Comparison of ENCODE assay signal across 10 mouse cellular contexts in the genomic region with DNA sequence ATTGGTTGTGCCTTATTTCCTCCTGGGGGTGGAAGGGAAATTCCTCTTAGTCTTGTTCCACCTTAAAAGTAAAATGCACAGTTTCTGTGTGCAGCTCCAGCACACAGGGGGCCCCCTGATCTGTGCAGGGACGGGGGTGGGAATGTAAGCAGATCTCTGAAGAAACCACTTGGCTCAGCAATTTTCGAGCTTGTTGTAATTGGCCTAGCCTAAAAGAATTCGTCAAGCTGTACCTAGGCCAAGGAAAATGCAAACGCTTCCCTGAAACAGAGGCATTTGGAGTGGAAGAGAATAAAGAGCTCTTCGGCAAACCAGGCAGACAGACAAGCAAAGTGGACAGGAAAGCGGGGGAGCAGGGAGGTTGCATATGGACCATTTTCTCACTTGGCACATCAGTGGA.
DNase-seq lines count a peak whose midpoint lies in the region; ATAC-seq and TF ChIP-seq lines count a peak whose summit lies in the region.
"Had no signal": no experiment of that assay in that cellular context is flagged by ENCODE, and none has a peak within 500 bp of the region (broad histone marks: within the 10 kb centered on the region; RNA-seq: fewer than 3 reads in every experiment).

No protein-coding gene starts in this region.

- H3K9me3 ChIP-seq in heart, embryonic 16.5 days (replicated peaks; ENCODE audit: control insufficient read depth, low read length) = no peaks in the 10 kb centered on the region
- no peaks in the 10 kb centered on the region for H3K9me3 ChIP-seq in forebrain, postnatal 0 days (ENCODE audit: low read length)
- no peaks in the 10 kb centered on the region for H3K9me3 ChIP-seq in midbrain, embryonic 13.5 days

- peak; percentile 55 for ATAC-seq in heart, embryonic 16.5 days (replicated peaks; ENCODE audit: extremely low read depth, insufficient read depth, low FRiP score)
- ATAC-seq in forebrain, postnatal 0 days = no peak
- no peak for ATAC-seq in midbrain, embryonic 13.5 days

- intact Hi-C loops in heart, adult 2 months (cut with DNase I) = no loop called here

- H3K9ac ChIP-seq in heart, embryonic 16.5 days (ENCODE audit: low read length) = no peak overlapping the region
- no peak overlapping the region for H3K9ac ChIP-seq in heart, adult 2 months (ENCODE audit: low read depth, low read length)
- H3K9ac ChIP-seq in forebrain, postnatal 0 days = no peak overlapping the region
- H3K9ac ChIP-seq in midbrain, embryonic 13.5 days (replicated peaks) = no peak overlapping the region

- no peaks in the 10 kb centered on the region for H3K79me2 ChIP-seq in heart, adult 2 months (replicated peaks; ENCODE audit: control insufficient read depth, insufficient read depth, low read length)

- H3K4me2 ChIP-seq in heart, embryonic 16.5 days (ENCODE audit: low read depth, low read length) = no peak overlapping the region
- H3K4me2 ChIP-seq in forebrain, postnatal 0 days (ENCODE audit: low read depth) = no peak overlapping the region
- H3K4me2 ChIP-seq in midbrain, embryonic 13.5 days (replicated peaks) = no peak overlapping the region

- peaks cover 5% of the 10 kb centered on the region; the same call in 1 of the 2 replicates for H3K4me1 ChIP-seq in heart, embryonic 16.5 days (ENCODE audit: control insufficient read depth, insufficient read depth, low read length)
- H3K4me1 ChIP-seq in heart, adult 2 months (ENCODE audit: control insufficient read depth, insufficient read depth, low read length) = peaks cover 3% of the 10 kb centered on the region
- peaks cover 12% of the 10 kb centered on the region for H3K4me1 ChIP-seq in forebrain, postnatal 0 days (ENCODE audit: insufficient read depth)
- H3K4me1 ChIP-seq in midbrain, embryonic 13.5 days (replicated peaks) = peaks cover 19% of the 10 kb centered on the region

- H3K27ac ChIP-seq in heart, embryonic 16.5 days (ENCODE audit: low read length) = peak overlapping the region; percentile 72
- no peak overlapping the region for H3K27ac ChIP-seq in heart, adult 2 months
- H3K27ac ChIP-seq in forebrain, postnatal 0 days (ENCODE audit: low read depth, low read length) = peak overlapping the region; percentile 29; the same call in 1 of the 2 replicates
- H3K27ac ChIP-seq in midbrain, embryonic 13.5 days = peak overlapping the region; percentile 8; the same call in 1 of the 2 replicates
- H3K27ac ChIP-seq: macrophage had no signal

- no peak for TF ChIP-seq POLR2A in heart, adult 2 months (IDR thresholded peaks at IDR 0.05; ENCODE audit: insufficient read depth, low read depth, low read length)
- TF ChIP-seq POLR2A in brain, embryonic 14.5 days (IDR thresholded peaks at IDR 0.05; ENCODE audit: borderline replicate concordance, extremely low read depth, insufficient read depth, insufficient read length, poor library complexity, severe bottlenecking) = no peak

- no peak overlapping the region for H3K4me3 ChIP-seq in heart, embryonic 16.5 days (ENCODE audit: low read length)
- no peak overlapping the region for H3K4me3 ChIP-seq in heart, adult 2 months
- H3K4me3 ChIP-seq in forebrain, postnatal 0 days (ENCODE audit: low read depth, low read length) = no peak overlapping the region
- H3K4me3 ChIP-seq in midbrain, embryonic 13.5 days (replicated peaks) = no peak overlapping the region

- DNase-seq in heart, adult 2 months = no peak
- DNase-seq in brain, embryonic 14.5 days (ENCODE audit: low read depth) = peak; percentile 87
- peak; percentile 45 for DNase-seq in forebrain, postnatal 0 days
- DNase-seq in c-Kit-positive CD71-positive TER-119-positive erythroid progenitor cells, embryonic 14.5 days (ENCODE audit: low spot score) = no peak
- no peak for DNase-seq in spleen, postnatal 36 days (ENCODE audit: low spot score in 2 of 2)
- no peak for DNase-seq in urinary bladder, postnatal 4 days (ENCODE audit: low spot score in 2 of 2)
- DNase-seq: cerebellum, postnatal 25 days had no signal

- no peaks in the 10 kb centered on the region for H3K27me3 ChIP-seq in heart, embryonic 16.5 days (ENCODE audit: control insufficient read depth, insufficient read depth, low read length)
- no peaks in the 10 kb centered on the region for H3K27me3 ChIP-seq in heart, adult 2 months (ENCODE audit: control insufficient read depth, insufficient read depth, low read length)
- H3K27me3 ChIP-seq in forebrain, postnatal 0 days (ENCODE audit: insufficient read depth, low read length) = no peaks in the 10 kb centered on the region
- H3K27me3 ChIP-seq in midbrain, embryonic 13.5 days = no peaks in the 10 kb centered on the region

- no peak for TF ChIP-seq CTCF in heart, adult 2 months (IDR thresholded peaks at IDR 0.05)
- no peak for TF ChIP-seq CTCF in brain, embryonic 14.5 days (IDR thresholded peaks at IDR 0.05; ENCODE audit: borderline replicate concordance, extremely low read depth, insufficient read depth, insufficient read length)
- TF ChIP-seq CTCF in forebrain, postnatal 0 days (IDR thresholded peaks at IDR 0.05; ENCODE audit: low read depth) = no peak

- 57% methylated on average over 6 of the region's 6 CpGs for WGBS in heart, embryonic 16.5 days
- WGBS in heart, adult 2 months = 61% methylated on average over 6 of the region's 6 CpGs
- whole genome bisulfite sequencing in forebrain, postnatal 0 days = 14% methylated on average over 6 of the region's 6 CpGs
- WGBS in midbrain, embryonic 13.5 days = 57% methylated on average over 6 of the region's 6 CpGs

- TF ChIP-seq EP300 in heart, adult 2 months (IDR thresholded peaks at IDR 0.05; ENCODE audit: insufficient read depth, low read depth, low read length) = no peak

- no peaks in the 10 kb centered on the region for H3K36me3 ChIP-seq in heart, embryonic 16.5 days (ENCODE audit: control insufficient read depth, insufficient read depth)
- H3K36me3 ChIP-seq in heart, adult 2 months (ENCODE audit: control insufficient read depth, insufficient read depth, low read length) = no peaks in the 10 kb centered on the region
- no peaks in the 10 kb centered on the region for H3K36me3 ChIP-seq in forebrain, postnatal 0 days (ENCODE audit: insufficient read depth)
- no peaks in the 10 kb centered on the region for H3K36me3 ChIP-seq in midbrain, embryonic 13.5 days

Comparison
In these comparisons a context has a peak if more than half of its experiments do, and no peak if none do; other contexts are left out.
1. DNase-seq: peak in brain, embryonic 14.5 days (single experiment) and forebrain, postnatal 0 days (single experiment); none in heart, adult 2 months (0 of 2), c-Kit-positive CD71-positive TER-119-positive erythroid progenitor cells, embryonic 14.5 days (single experiment), spleen, postnatal 36 days (0 of 2) and urinary bladder, postnatal 4 days (0 of 2).